Mouse (Mus musculus) left cerebral cortex, adult 18-20 months (tissue): ENCODE data around the gene Pias1. TPM values are rescaled to one million over a fixed set of nuclear protein-coding genes. Genes with fewer than 3 reads are reported as not detected.

Source experiments
- DNase-seq, 2 experiments: peaks; one replicate each; pipeline ENCODE4 v3.0.0; 2021 to 2022; ENCODE audit warnings: low spot score in 2 of 2, mixed read lengths in 1 of 2
- long read RNA-seq, 2 experiments: library from polyadenylated mRNA; stranded (forward); transcript quantifications; one replicate each; pipeline ENCODE4 v2.0.0; 2021
- total RNA-seq, 2 experiments: library from RNA; stranded (reverse); gene quantifications; 2 replicates each; pipeline ENCODE4 v1.2.3; 2021

Gene Pias1
- 10 to 100 TPM; 69.4 to 75.4 TPM for total RNA-seq
- long read RNA-seq, experiment 1, full-length matches to known transcripts = 57 of 74 reads
- long read RNA-seq, experiment 1, partial matches to known transcripts = 6 of 74 reads
- long read RNA-seq, experiment 1, other reads (novel, unspliced or antisense) = 11 of 74 reads
- long read RNA-seq, experiment 2, full-length matches to known transcripts = 19 of 25 reads
- long read RNA-seq, experiment 2, partial matches to known transcripts = 3 of 25 reads
- long read RNA-seq, experiment 2, other reads (novel, unspliced or antisense) = 3 of 25 reads

- no peak for DNase-seq
These were observed at the start of gene Pias1 for GRCm38 (mm10) chr9:62987824-62988223. TSS of gene Pias1 (minus strand) at chr9:62987924.

DNA sequence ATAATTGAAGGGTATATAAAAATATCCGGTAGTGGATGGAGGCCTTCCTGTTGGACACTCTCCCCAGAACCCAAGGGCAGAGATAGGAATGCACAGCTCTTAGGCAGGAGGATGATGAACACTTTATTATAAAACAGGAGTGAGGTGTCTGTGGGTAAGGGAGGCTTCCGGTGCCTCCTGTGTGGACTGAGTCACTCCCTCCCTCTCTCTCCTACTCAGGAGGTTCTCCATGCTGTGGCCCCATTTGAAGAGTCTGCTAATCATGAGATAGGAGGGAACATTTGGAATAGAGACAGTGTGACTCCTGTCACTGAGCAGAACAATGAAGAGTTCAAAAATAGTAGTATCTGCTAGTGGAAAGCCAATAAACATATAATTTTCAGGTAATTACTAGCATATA lies 47.7 kb upstream of the Pias1 start:
- no peak for DNase-seq

DNA sequence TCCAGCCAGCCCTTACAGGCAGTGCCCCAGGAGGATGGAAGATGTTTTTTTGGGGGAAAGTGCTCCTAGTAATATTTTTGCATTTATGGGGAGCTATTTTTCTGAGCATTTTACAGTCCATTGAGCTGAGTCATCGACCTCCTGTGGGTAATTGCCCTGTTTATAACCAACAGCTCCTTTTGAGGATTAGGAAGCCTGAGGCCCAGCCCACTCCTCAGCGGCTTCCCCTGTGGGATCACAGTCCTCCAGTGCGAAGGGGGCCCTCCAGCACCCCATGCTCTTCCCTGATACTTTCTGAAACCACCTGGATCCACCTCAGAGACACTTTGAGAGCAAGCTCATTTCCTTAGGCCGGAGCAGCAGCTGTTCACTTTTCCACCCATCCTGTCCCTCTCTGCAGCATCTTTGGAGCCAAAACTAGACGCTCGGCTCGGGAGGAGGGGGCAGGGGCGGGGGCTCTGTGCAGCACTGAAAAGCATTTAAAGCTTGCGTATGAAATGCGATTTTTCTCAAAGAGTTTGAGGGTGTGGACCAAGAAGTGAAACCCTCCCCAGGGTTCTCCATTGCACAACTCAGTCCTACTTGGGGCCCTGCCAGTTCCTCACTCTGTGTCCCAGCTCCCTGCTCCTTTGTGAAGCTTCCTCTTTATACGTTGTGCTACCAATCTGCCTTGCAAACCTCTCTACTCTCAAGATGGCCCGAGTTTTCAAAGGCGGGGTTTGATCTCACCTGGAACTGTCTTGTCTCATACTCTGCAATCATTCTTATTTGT lies 43.5 kb upstream of the Pias1 start:
- DNase-seq = peak; percentile 9 to 15

DNA sequence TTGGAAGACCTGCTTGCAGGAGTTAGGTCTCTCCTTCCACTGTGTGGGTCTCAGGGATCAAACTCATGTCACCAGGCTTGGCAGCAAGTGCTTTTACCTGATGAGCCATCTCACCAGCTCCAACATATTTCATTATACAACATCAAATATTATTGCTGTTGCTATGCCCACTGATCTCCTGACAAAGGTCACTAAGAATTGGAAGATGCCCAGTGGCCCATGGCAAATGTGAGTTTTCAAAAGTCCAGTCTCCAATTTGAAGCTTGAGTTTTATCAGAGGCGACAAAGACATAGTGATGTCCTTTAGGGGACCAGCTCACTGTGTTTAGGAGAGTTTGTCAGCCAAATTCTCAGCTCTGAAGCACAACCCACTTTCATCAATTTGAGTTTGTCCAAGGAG lies 34.8 kb upstream of the Pias1 start:
- DNase-seq = no peak

DNA sequence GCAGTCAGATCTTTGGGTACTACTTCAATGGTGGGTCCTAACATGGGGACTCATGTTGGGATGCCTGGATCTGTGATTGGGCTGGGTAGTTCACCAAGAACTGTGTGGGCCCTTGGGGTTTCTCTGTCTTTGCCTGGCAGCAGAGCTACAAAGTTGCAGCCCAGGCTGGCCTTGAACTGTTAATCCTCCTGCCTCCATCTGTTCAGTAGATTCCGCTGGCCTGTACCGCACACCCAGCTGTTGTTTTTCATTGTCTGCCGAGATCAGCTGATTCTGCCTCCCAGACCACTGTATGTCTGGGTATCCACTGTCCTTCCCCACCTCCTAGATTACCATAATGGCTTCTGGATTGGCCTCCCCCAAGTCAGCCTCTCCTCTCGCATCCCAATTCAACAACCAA lies 19.6 kb upstream of the Pias1 start:
- no peak for DNase-seq

DNA sequence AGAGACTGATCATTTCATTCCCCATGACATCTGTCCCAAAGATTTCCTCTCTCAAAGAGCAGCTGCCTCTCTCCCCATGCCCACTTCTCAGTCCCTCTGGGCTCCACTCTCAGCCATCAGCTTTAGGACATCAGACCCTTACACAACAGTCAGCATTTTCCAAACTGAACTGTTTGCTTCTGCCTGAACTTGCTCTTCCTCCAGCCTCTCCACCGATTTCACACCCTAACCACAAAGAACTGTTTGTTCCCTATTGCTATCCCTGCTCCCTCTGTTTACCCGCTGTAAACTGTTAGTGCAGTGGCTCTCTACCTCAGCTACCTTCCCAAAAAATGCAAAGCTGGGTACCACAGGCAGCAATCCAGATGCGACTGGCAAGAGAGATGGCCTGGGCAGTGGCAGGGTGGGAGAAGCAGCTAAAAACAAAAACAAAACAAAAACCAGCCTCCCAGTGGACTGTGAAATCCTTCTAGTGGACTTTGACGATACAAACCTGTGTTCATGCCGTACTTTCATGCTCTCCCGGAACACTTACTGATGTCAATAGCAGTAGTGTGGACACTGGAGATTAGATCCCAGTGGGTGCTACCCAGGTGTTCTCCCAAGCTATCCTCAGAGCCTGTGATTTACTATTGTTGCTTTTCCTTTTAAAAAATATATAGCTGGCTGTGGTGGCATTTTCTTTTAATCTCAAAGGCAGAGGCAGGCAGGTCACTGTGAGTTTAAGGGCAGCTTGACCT lies 18.5 kb upstream of the Pias1 start:
- no peak for DNase-seq

DNA sequence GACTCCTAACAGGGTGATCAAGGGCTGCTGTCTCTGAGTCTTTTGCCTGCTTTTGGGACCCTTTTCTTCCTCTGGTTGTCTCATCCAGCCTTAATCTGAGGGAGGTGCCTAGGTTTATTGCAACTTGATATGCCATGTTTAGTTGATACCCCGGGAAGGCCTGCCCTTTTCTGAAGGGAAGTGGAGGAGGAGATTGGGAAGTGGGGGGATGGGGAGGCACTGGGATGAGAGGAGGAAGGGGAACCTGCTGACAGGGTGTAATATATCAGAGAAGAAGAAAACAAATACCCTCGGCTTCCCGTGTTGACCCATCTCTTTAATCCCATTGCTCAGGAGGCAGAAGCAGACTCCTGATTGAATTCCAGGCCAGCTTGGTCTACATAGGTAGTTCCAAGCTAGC lies 10.8 kb upstream of the Pias1 start:
- DNase-seq = no peak

GRCm38 (mm10) chr9:62997626-62998025 lies 9.9 kb upstream of the Pias1 start:
- no peak for DNase-seq

DNA sequence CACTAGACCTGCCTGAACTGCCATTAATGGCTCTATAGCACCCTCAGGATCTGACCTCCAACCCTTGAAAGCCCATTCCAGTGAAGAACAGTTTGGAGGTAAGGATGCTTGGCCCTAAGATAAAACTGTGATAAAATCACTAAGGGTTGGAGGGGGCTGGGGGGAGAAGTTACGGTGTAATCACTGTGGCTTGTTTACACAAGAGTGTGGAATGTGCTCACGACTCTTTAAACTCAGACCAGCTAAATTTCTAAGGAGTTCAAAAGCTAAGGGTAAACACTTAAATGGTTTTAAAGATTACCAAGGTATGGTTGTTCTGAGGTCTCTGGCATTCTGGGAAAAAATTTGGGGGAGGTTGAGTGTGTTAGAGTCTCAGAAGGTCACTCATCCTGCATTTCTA lies 7.5 kb upstream of the Pias1 start:
- DNase-seq = no peak

DNA sequence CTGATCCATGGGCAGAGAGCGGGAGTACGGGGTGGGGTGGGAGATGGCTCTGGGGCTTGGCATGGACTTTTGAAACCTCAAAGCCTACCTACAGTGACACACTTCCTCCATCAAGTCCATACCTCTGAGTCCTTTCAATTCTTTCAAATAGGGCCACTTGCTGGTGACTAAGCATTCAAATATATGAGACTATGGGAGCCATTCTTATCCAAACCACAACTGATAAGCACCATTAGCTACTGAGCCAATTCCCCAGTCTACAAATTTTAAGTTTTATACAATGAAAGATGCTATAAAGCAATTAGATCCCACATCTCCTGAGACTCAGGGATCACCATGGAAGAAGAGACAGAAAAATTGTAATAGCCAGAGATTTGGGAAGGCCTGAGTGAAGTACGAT lies 2.4 kb upstream of the Pias1 start:
- DNase-seq = no peak

DNA sequence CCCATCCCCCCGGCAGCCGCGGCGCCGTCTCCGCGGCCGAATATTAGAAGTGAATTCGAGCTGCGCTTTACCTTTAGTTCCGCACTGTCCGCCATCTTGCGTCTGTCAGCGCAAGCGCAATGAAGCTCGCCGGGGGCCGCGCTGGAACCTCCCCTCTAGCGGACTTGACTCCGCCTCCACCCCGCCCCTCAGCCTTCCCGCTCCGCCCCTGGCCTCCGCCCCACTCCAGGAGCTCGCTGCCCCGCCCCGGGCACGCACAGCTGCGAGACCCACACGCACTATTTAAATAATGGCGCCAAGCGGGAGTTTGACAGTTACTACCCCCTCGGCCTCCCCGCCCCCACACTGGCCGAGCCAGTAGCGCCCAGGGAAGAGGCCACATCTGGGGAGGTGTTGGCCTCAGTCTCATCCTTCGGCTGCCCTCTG lies 6.9 kb downstream of the Pias1 start:
- DNase-seq = peak; percentile 98

- DNase-seq = peak; percentile 18 to 19
These were observed 7.5 kb downstream of the Pias1 start for GRCm38 (mm10) chr9:62980162-62980776.

DNA sequence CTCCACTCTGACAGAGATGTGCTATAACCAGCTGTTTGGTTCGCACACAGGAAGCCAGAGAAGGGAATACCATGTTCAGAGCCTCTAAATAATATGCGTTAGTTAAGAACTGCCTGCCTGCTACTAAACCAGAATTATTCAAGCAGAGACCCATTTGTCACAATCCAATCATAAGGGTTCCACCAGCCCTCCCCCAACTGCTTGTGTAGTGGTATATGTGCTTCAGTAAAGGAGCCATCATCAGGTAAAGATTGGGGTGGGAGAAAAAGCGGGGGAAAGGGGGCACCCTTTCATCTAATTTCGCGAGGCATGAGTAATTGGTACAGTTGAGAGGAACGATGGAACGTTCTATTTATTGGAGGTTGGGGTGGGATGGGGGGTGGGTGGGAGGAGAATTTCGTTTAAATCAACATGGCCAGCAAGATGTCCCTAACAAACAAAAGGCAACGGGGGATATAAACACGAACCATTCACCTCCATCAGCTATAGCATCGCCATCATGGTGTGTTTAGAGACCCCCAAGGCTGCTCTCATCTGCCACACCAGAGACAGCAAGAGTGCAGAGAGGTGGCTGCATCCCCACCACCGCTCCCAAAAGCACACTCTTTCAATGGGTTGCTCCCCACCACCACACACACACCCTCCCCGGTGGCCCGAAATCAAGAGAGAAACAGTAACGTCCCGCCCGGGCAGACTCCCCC lies 8.1 kb downstream of the Pias1 start:
- DNase-seq = no peak

DNA sequence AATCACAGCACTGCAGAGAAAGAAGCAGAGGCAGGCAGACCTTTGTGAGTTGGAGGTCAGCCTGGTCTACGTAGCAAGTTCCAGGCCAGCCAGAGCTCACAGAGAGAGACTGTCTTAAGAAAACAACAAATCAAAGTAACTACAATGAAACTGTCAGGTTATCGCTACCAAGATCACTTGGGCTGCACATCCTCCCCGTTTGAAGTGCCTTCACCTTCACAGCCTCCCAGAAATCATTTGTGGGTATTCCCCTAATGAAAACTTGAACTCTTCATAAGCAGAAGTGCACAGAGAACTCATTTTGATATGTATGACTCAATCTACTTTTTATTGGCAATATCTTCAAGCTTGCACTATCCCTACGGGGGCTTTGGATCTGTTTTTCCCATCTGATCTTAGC lies 10.6 kb downstream of the Pias1 start:
- no peak for DNase-seq

- no peak for DNase-seq
These were observed 11.9 kb downstream of the Pias1 start for GRCm38 (mm10) chr9:62975830-62976229.

- peak in 1 of 2 experiments; percentile 6 for DNase-seq
These were observed 13.3 kb downstream of the Pias1 start for GRCm38 (mm10) chr9:62974439-62974838.

DNA sequence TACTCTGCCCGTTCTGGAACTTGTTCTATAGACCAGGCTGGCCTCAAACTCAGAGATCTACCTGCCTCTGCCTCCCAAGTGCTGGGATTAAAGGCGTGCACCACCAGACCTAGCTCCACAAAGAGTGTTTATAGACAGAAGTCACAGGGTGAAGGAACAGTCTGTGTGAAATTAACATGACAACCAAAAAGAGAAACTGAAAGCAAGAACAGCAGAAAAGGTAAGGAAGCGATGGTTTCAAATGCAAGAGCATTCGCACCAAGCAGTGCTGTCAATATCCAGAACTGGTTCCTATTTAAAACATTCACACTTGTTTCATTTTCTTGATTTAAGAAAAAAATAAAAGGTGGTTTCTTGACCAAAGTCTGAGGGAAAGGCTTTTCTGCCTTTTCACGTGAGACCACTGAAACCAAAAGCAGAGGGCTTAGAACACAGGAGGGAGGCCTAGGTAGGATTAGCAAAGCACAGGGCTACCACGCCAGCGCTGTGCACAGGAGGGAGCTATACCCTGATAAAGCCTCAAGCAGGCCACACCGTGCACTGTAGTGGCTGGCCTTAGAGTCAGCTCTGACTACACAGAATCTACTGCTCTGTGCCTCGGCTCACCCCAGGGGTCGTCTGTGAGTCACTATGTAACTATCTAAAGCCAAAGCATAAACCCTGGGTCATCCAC lies 15.5 kb downstream of the Pias1 start:
- no peak for DNase-seq

GRCm38 (mm10) chr9:62970345-62970744 lies 17.4 kb downstream of the Pias1 start:
- no peak for DNase-seq

DNA sequence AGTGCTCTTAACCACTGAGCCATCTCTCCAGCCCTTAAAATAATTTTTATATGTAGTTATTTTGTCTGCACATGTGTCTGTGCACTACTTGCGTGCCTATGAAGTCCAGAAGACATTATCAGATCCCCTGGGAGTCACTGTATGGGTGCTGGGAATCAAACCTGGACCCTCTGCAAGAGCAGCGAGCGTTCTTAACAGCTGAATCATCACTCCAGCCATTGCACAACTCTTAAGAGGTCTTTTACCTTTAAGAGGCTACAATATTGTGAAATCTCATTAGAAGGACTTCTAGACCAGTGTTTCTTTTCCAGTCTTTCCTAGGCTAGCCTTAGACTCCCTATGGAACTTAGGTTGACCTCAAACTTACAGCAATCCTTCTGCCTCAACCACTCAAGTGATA lies 21.7 kb downstream of the Pias1 start:
- DNase-seq = no peak

DNA sequence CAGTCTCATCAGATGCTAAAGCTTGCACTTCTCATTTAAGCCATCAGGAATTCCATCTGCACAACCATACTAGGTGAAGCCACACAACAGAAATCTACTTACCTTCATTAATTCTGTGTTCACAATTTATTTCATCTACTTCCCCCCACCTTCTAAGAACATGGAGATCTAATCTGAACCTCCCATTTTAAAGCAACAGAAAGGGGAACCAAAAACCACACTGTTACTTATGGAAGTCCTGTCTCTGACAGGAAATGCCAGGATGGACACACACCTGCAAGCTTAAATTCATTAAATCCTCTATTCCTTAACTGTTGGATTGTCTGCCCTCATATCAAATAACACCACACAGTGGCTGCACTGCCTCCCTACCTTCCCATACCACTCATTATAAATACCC lies 35.0 kb downstream of the Pias1 start:
- no peak for DNase-seq
